8 mouse cellular contexts compared by ENCODE assay signal in genomic region chr15:80092599-80092998, GRCm38 (mm10). TPM values are rescaled to one million over a fixed set of nuclear protein-coding genes. Genes with fewer than 3 reads are reported as not detected.
DNase-seq lines count a peak whose midpoint lies in the region; ATAC-seq lines count a peak whose summit lies in the region.

No protein-coding gene starts in this region.

- DNase-seq in cerebellum, adult 8-10 months: peak; percentile 84
- no peak for DNase-seq in gastrocnemius, postnatal 36 days
- no peak for DNase-seq in spleen, adult 18-20 months
- no peak for DNase-seq in thymus, postnatal 36 days

- peaks cover 13% of the 10 kb centered on the region for H3K36me3 ChIP-seq in megakaryocyte, embryonic 14.5 days (replicated peaks; ENCODE audit: low read length)
- H3K36me3 ChIP-seq in hindbrain, embryonic 15.5 days: no peaks in the 10 kb centered on the region
- H3K36me3 ChIP-seq in neural tube, embryonic 15.5 days: no peaks in the 10 kb centered on the region

- no peak overlapping the region for H3K27ac ChIP-seq in hindbrain, embryonic 15.5 days (replicated peaks)
- no peak overlapping the region; the same call in 1 of the 2 replicates for H3K27ac ChIP-seq in neural tube, embryonic 15.5 days (replicated peaks)

- peak overlapping the region; percentile 99 for H3K4me3 ChIP-seq in megakaryocyte, embryonic 14.5 days (replicated peaks)
- peak overlapping the region; percentile 83 for H3K4me3 ChIP-seq in hindbrain, embryonic 15.5 days
- H3K4me3 ChIP-seq in neural tube, embryonic 15.5 days (replicated peaks): peak overlapping the region; percentile 64

- 10% methylated on average over 8 of the region's 8 CpGs for WGBS in hindbrain, embryonic 15.5 days
- 10% methylated on average over 8 of the region's 8 CpGs for WGBS in neural tube, embryonic 15.5 days

- peak overlapping the region; percentile 77 for H3K4me2 ChIP-seq in hindbrain, embryonic 15.5 days
- peak overlapping the region; percentile 72 for H3K4me2 ChIP-seq in neural tube, embryonic 15.5 days

- H3K9me3 ChIP-seq in megakaryocyte, embryonic 14.5 days: no peaks in the 10 kb centered on the region
- H3K9me3 ChIP-seq in hindbrain, embryonic 15.5 days: no peaks in the 10 kb centered on the region
- no peaks in the 10 kb centered on the region for H3K9me3 ChIP-seq in neural tube, embryonic 15.5 days (replicated peaks)

- no peak for ATAC-seq in megakaryocyte, adult 5-6 weeks (ENCODE audit: poor library complexity, severe bottlenecking)
- no peak for ATAC-seq in hindbrain, embryonic 15.5 days (ENCODE audit: low FRiP score, low read depth)
- ATAC-seq in neural tube, embryonic 15.5 days (ENCODE audit: low FRiP score): no peak

- H3K27me3 ChIP-seq in megakaryocyte, embryonic 14.5 days (replicated peaks): no peaks in the 10 kb centered on the region
- no peaks in the 10 kb centered on the region for H3K27me3 ChIP-seq in hindbrain, embryonic 15.5 days
- no peaks in the 10 kb centered on the region for H3K27me3 ChIP-seq in neural tube, embryonic 15.5 days (replicated peaks)

- peak overlapping the region; percentile 74 for H3K9ac ChIP-seq in hindbrain, embryonic 15.5 days
- peak overlapping the region; percentile 76 for H3K9ac ChIP-seq in neural tube, embryonic 15.5 days (replicated peaks)

- peaks cover 77% of the 10 kb centered on the region for H3K4me1 ChIP-seq in megakaryocyte, embryonic 14.5 days
- peaks cover 42% of the 10 kb centered on the region for H3K4me1 ChIP-seq in hindbrain, embryonic 15.5 days (replicated peaks)
- H3K4me1 ChIP-seq in neural tube, embryonic 15.5 days: peaks cover 46% of the 10 kb centered on the region

- intact Hi-C loops in gastrocnemius, postnatal 36 days (cut with DNase I): loop anchor here (10.0 kb wide), 1 partner anchor 602 kb away; no protein-coding TSS in a partner anchor

RNA-seq across cellular contexts. Expression of gene Rpl3, which starts 0.9 kb away (rescaled TPM):
- polyA plus RNA-seq in megakaryocyte, embryonic 14.5 days (2012; ENCODE audit: insufficient read depth, low replicate concordance): 145 and 190 TPM in 2 replicates
- total RNA-seq in megakaryocyte, adult 5-6 weeks (2015): 965 and 1,027 TPM in 2 replicates
- 1,404 and 1,498 TPM in 2 replicates for total RNA-seq in megakaryocyte, adult 5-6 weeks (2017)
- 547 and 570 TPM in 2 replicates for polyA plus RNA-seq in hindbrain, embryonic 15.5 days (2015; fragmentation: Nextera tagmentation; extraction: Ambion mirVana)
- polyA plus RNA-seq in neural tube, embryonic 15.5 days (2015; fragmentation: Nextera tagmentation; extraction: Ambion mirVana): 526 and 732 TPM in 2 replicates
- 10 to 100 TPM; 43.5 to 51.8 TPM for total RNA-seq in gastrocnemius, postnatal 36 days (2021)

RNA-seq across cellular contexts. Expression of gene Syngr1, which starts 1.5 kb away (rescaled TPM):
- polyA plus RNA-seq in megakaryocyte, embryonic 14.5 days (2012; ENCODE audit: insufficient read depth, low replicate concordance): 113 and 163 TPM in 2 replicates
- 3.2 and 3.9 TPM in 2 replicates for total RNA-seq in megakaryocyte, adult 5-6 weeks (2015)
- 0.08 and 0.22 TPM in 2 replicates for total RNA-seq in megakaryocyte, adult 5-6 weeks (2017)
- 61.5 and 64.3 TPM in 2 replicates for polyA plus RNA-seq in hindbrain, embryonic 15.5 days (2015; fragmentation: Nextera tagmentation; extraction: Ambion mirVana)
- 59.3 and 64.6 TPM in 2 replicates for polyA plus RNA-seq in neural tube, embryonic 15.5 days (2015; fragmentation: Nextera tagmentation; extraction: Ambion mirVana)
- total RNA-seq in gastrocnemius, postnatal 36 days (2021): 10 to 100 TPM; 36.2 to 42.2 TPM

RNA-seq across cellular contexts. Expression of gene Tab1, which starts 40.3 kb away (rescaled TPM):
- 9.9 and 10.9 TPM in 2 replicates for polyA plus RNA-seq in megakaryocyte, embryonic 14.5 days (2012; ENCODE audit: insufficient read depth, low replicate concordance)
- 3.8 and 6.9 TPM in 2 replicates for total RNA-seq in megakaryocyte, adult 5-6 weeks (2015)
- total RNA-seq in megakaryocyte, adult 5-6 weeks (2017): 13.5 and 14.5 TPM in 2 replicates
- polyA plus RNA-seq in hindbrain, embryonic 15.5 days (2015; fragmentation: Nextera tagmentation; extraction: Ambion mirVana): 37.4 and 40.2 TPM in 2 replicates
- 35.9 and 37.4 TPM in 2 replicates for polyA plus RNA-seq in neural tube, embryonic 15.5 days (2015; fragmentation: Nextera tagmentation; extraction: Ambion mirVana)
- 10 to 100 TPM; 11.9 to 16.4 TPM for total RNA-seq in gastrocnemius, postnatal 36 days (2021)
